In the genomic region with DNA sequence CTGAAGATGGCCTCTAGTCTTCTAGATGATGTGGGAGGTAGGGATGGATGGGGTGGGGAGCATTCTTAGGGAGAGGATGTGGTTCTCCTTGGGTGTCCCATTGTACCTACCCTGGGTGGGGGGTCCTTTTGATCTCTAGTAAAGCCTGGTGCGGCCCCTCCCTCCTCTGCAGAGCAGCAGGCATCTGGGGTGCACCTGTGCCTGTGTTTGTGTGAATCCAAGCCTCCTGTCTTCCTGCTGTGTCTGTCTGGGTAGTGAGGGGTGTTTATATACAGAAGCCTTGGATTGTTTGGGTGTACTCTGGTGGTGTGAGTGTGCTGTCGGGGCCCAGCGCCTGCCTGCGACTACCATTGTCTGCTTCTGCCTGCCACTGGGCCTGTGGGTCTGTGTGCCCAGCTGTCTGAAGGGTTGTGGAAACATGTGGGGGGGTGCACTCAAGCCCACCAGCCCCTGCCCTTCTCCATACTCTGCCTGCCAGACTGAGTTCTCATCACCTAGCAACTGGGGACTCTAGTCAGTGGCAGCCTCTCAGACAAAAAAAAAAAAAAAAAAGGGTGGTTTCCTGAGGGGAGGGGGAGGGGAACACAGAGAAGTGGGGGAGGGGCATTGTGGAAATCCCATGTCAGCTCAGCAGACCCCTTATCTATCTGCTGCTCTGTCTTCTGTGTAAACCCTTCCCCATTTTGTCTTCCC, we compare ENCODE assay signal across 9 mouse cellular contexts. TPM values are rescaled to one million over a fixed set of nuclear protein-coding genes. Genes with fewer than 3 reads are reported as not detected.
A peak's percentile ranks its signal among the peaks of the same experiment; 100 is the strongest.
DNase-seq lines count a peak whose midpoint lies in the region; ATAC-seq and TF ChIP-seq lines count a peak whose summit lies in the region.
"Had no signal": no experiment of that assay in that cellular context is flagged by ENCODE, and none has a peak within 500 bp of the region (broad histone marks: within the 10 kb centered on the region; RNA-seq: fewer than 3 reads in every experiment).

No protein-coding gene starts in this region.

- peaks cover 82% of the 10 kb centered on the region for H3K4me1 ChIP-seq in heart, embryonic 15.5 days (replicated peaks)
- 0 out of 4 replicates have a peak, but pooled peaks cover 0 to 5% of the 10 kb centered on the region in 2 experiments for H3K4me1 ChIP-seq in MEL (ENCODE audit: control insufficient read depth in 1 of 2, insufficient read depth in 2 of 2, low read length in 2 of 2)
- H3K4me1 ChIP-seq in hindbrain, embryonic 10.5 days (replicated peaks): peaks cover 100% of the 10 kb centered on the region
- H3K4me1 ChIP-seq in neural tube, embryonic 13.5 days (replicated peaks): peaks cover 93% of the 10 kb centered on the region

- no peaks in the 10 kb centered on the region for H3K36me3 ChIP-seq in heart, embryonic 15.5 days
- no peaks in the 10 kb centered on the region for H3K36me3 ChIP-seq in MEL (ENCODE audit: control insufficient read depth in 1 of 2, insufficient read depth in 2 of 2, low read length in 2 of 2)
- no peaks in the 10 kb centered on the region for H3K36me3 ChIP-seq in hindbrain, embryonic 10.5 days
- H3K36me3 ChIP-seq in neural tube, embryonic 13.5 days: no peaks in the 10 kb centered on the region

- TF ChIP-seq CTCF in MEL (IDR thresholded peaks at IDR 0.05 in 2 of 3, conservative IDR thresholded peaks at IDR 0.05 in 1 of 3; ENCODE audit: control insufficient read depth in 1 of 3, insufficient read depth in 1 of 3, low read depth in 2 of 3, low read length in 3 of 3, poor library complexity in 1 of 3, severe bottlenecking in 1 of 3): no peak

- no peak overlapping the region for H3K9ac ChIP-seq in heart, embryonic 15.5 days
- H3K9ac ChIP-seq in MEL (ENCODE audit: control insufficient read depth, low read depth, low read length, poor library complexity, severe bottlenecking): no peak overlapping the region
- peak overlapping the region; percentile 39 for H3K9ac ChIP-seq in neural tube, embryonic 13.5 days

- DNase-seq in heart, postnatal 10 days: no peak
- DNase-seq in MEL (ENCODE audit: low read depth, low spot score): no peak
- peak; percentile 79 for DNase-seq in hindbrain, embryonic 10.5 days (ENCODE audit: low spot score)
- DNase-seq in layer of hippocampus, adult 9-10 months (ENCODE audit: low spot score): no peak
- no peak for DNase-seq in gastrocnemius, postnatal 25 days
- DNase-seq in adrenal gland, adult (ENCODE audit: inconsistent age in 2 of 2, low spot score in 1 of 2): no peak

- no peak for TF ChIP-seq EP300 in MEL (IDR thresholded peaks at IDR 0.05; ENCODE audit: low read depth in 1 of 2, low read length in 2 of 2)

- ATAC-seq in heart, embryonic 15.5 days (replicated peaks; ENCODE audit: insufficient number of reproducible peaks, insufficient read depth, low FRiP score, low read depth): no peak
- ATAC-seq in neural tube, embryonic 13.5 days (ENCODE audit: low read depth): peak; percentile 54
- ATAC-seq: inflammation-experienced regulatory T-cells, adult 6 months had no signal

- TF ChIP-seq RAD21 in MEL (IDR thresholded peaks at IDR 0.05; ENCODE audit: low read depth, low read length): no peak

- no peak overlapping the region for H3K4me3 ChIP-seq in heart, embryonic 15.5 days
- no peak overlapping the region for H3K4me3 ChIP-seq in MEL (ENCODE audit: control insufficient read depth in 1 of 2, insufficient read depth in 1 of 2, low read depth in 2 of 2, low read length in 2 of 2)
- H3K4me3 ChIP-seq in hindbrain, embryonic 10.5 days: peak overlapping the region; percentile 21; the same call in 1 of the 2 replicates
- H3K4me3 ChIP-seq in neural tube, embryonic 13.5 days: no peak overlapping the region

- WGBS in heart, embryonic 15.5 days: 51% methylated on average over 4 of the region's 4 CpGs
- WGBS in hindbrain, embryonic 10.5 days: 10% methylated on average over 4 of the region's 4 CpGs
- WGBS in neural tube, embryonic 13.5 days: 13% methylated on average over 4 of the region's 4 CpGs

- H3K79me2 ChIP-seq in MEL (ENCODE audit: control insufficient read depth, insufficient read depth, low read length, poor library complexity): no peaks in the 10 kb centered on the region

- peak overlapping the region; percentile 92 for H3K27ac ChIP-seq in heart, embryonic 15.5 days
- H3K27ac ChIP-seq in MEL (ENCODE audit: control insufficient read depth, low read depth, low read length): no peak overlapping the region
- H3K27ac ChIP-seq in hindbrain, embryonic 10.5 days: peak overlapping the region; percentile 91
- peak overlapping the region; percentile 81 for H3K27ac ChIP-seq in neural tube, embryonic 13.5 days (replicated peaks)

- no peak for TF ChIP-seq POLR2A in MEL (IDR thresholded peaks at IDR 0.05; ENCODE audit: control insufficient read depth in 1 of 2, insufficient read depth in 1 of 2, low read depth in 1 of 2, low read length in 2 of 2, poor library complexity in 1 of 2)

- intact Hi-C loops in heart, postnatal 10 days (cut with DNase I): loop anchor here (5.0 kb wide), 2 partner anchors 69 to 299 kb away; no protein-coding TSS in a partner anchor

- H3K27me3 ChIP-seq in heart, embryonic 15.5 days: 0 out of 2 replicates have a peak, but pooled peaks cover 7% of the 10 kb centered on the region
- H3K27me3 ChIP-seq in MEL (ENCODE audit: control insufficient read depth in 1 of 2, insufficient read depth in 2 of 2, low read length in 2 of 2): peaks cover 0 to 1% of the 10 kb centered on the region in 2 experiments; a peak in 1 of 4 replicates
- H3K27me3 ChIP-seq in hindbrain, embryonic 10.5 days (ENCODE audit: insufficient read depth, poor library complexity, severe bottlenecking): peaks cover 39% of the 10 kb centered on the region
- peaks cover 4% of the 10 kb centered on the region; the same call in 1 of the 2 replicates for H3K27me3 ChIP-seq in neural tube, embryonic 13.5 days

- no peak overlapping the region for H3K4me2 ChIP-seq in heart, embryonic 15.5 days
- no peak overlapping the region for H3K4me2 ChIP-seq in neural tube, embryonic 13.5 days

- no peaks in the 10 kb centered on the region for H3K9me3 ChIP-seq in heart, embryonic 15.5 days (replicated peaks)
- no peaks in the 10 kb centered on the region for H3K9me3 ChIP-seq in MEL (replicated peaks; ENCODE audit: insufficient read depth, low read length)
- H3K9me3 ChIP-seq in hindbrain, embryonic 10.5 days: no peaks in the 10 kb centered on the region
- H3K9me3 ChIP-seq in neural tube, embryonic 13.5 days: no peaks in the 10 kb centered on the region

TF ChIP-seq in MEL, 35 proteins besides CTCF, POLR2A, EP300 and RAD21:
- TF ChIP-seq CHD2 (IDR thresholded peaks at IDR 0.05; ENCODE audit: low read length) (0 out of 2 replicates have a peak, but pooled peaks have one; percentile 12), ZNF384 (IDR thresholded peaks at IDR 0.05; ENCODE audit: low read depth, low read length) (peak; percentile 87), KAT2A (conservative IDR thresholded peaks at IDR 0.05; ENCODE audit: low read depth, low read length) (no peak)

RNA-seq across cellular contexts. Expression of a gene that starts 36.1 kb away (rescaled TPM):
- polyA plus RNA-seq in heart, embryonic 15.5 days (2015; fragmentation: Nextera tagmentation; extraction: Ambion mirVana): 41.4 and 54.7 TPM in 2 replicates
- 10 to 100 TPM; 31.8 to 34.3 TPM for total RNA-seq in heart, postnatal 10 days (2021)
- 20.3 and 22.9 TPM in 2 replicates for total RNA-seq in MEL (2012; rRNA removed)
- 10 to 100 TPM in 1 of 2 experiments, not detected in 1; 42.4 TPM for polyA plus RNA-seq in MEL (2012; ENCODE audit: insufficient read depth in 1 of 2, insufficient read length in 2 of 2, low read depth in 1 of 2, low replicate concordance in 2 of 2, missing spikeins in 1 of 2)
- 60.5 and 62.3 TPM in 2 replicates for polyA plus RNA-seq in hindbrain, embryonic 10.5 days (2016; fragmentation: Nextera tagmentation; extraction: Ambion mirVana)
- polyA plus RNA-seq in neural tube, embryonic 13.5 days (2015; fragmentation: Nextera tagmentation; extraction: Ambion mirVana): 75.6 and 76.1 TPM in 2 replicates
- total RNA-seq in gastrocnemius, postnatal 25 days (2021): 10 to 100 TPM; 23.4 to 46.4 TPM

RNA-seq across cellular contexts. Expression of a gene that starts 39.5 kb away (rescaled TPM):
- 68.2 and 94.2 TPM in 2 replicates for polyA plus RNA-seq in heart, embryonic 15.5 days (2015; fragmentation: Nextera tagmentation; extraction: Ambion mirVana)
- 10 to 100 TPM; 36.7 to 48.8 TPM for total RNA-seq in heart, postnatal 10 days (2021)
- 214 and 242 TPM in 2 replicates for total RNA-seq in MEL (2012; rRNA removed)
- polyA plus RNA-seq in MEL (2012; ENCODE audit: insufficient read depth in 1 of 2, insufficient read length in 2 of 2, low read depth in 1 of 2, low replicate concordance in 2 of 2, missing spikeins in 1 of 2): 100 to 1,000 TPM; 110 to 268 TPM
- 222 and 292 TPM in 2 replicates for polyA plus RNA-seq in hindbrain, embryonic 10.5 days (2016; fragmentation: Nextera tagmentation; extraction: Ambion mirVana)
- polyA plus RNA-seq in neural tube, embryonic 13.5 days (2015; fragmentation: Nextera tagmentation; extraction: Ambion mirVana): 33.5 and 40.5 TPM in 2 replicates
- total RNA-seq in gastrocnemius, postnatal 25 days (2021): 1 to 10 TPM; 4.6 to 6.5 TPM
